Mouse (Mus musculus) embryonic facial prominence, embryonic 11.5 days (tissue): ENCODE data around the gene Fmn2. TPM values are rescaled to one million over a fixed set of nuclear protein-coding genes. Genes with fewer than 3 reads are reported as not detected.
A peak's percentile ranks its signal among the peaks of the same experiment; 100 is the strongest.

ENCODE experiments used
- ATAC-seq: fragments of 200-750 bp; cut with Nextera tagmentation; replicated peaks from 2 replicates; pipeline ENCODE4 v1.8.0; 2017; ENCODE audit warnings: low read depth; ENCODE audit not compliant: insufficient number of reproducible peaks, low FRiP score, low TSS enrichment
- DNase-seq: peaks from one replicate; pipeline ENCODE4 v3.0.0-alpha.2; 2015; ENCODE audit warnings: low spot score
- H3K27ac ChIP-seq: fragments of 300-500 bp; sonication (generic); replicated peaks from 2 replicates; pipeline ENCODE4 v1.5.1; 2014; ENCODE audit warnings: mild to moderate bottlenecking, low read depth, low read length, control low read depth
- H3K27me3 ChIP-seq: fragments of 300-500 bp; sonication (generic); 2 replicates; pipeline ENCODE4 v1.6.1; 2014; ENCODE audit warnings: mild to moderate bottlenecking, low read length, moderate library complexity, mixed read lengths; ENCODE audit not compliant: control insufficient read depth, insufficient read depth
- H3K36me3 ChIP-seq: fragments of 300-500 bp; sonication (generic); replicated peaks from 2 replicates; pipeline ENCODE4 v1.6.1; 2014; ENCODE audit warnings: low read depth, mild to moderate bottlenecking, low read length, moderate library complexity, mixed read lengths; ENCODE audit not compliant: control insufficient read depth, insufficient read depth
- H3K4me1 ChIP-seq: fragments of 300-500 bp; sonication (generic); 2 replicates; pipeline ENCODE4 v1.6.1; 2014; ENCODE audit warnings: low read length, mixed read lengths; ENCODE audit not compliant: control insufficient read depth, insufficient read depth
- H3K4me2 ChIP-seq: fragments of 300-500 bp; sonication (generic); 2 replicates; pipeline ENCODE4 v1.6.1; 2014; ENCODE audit warnings: low read depth, mild to moderate bottlenecking, control low read depth, low read length, moderate library complexity
- H3K4me3 ChIP-seq: fragments of 300-500 bp; sonication (generic); 2 replicates; pipeline ENCODE4 v1.5.1; 2014; ENCODE audit warnings: low read depth, low read length, control low read depth
- H3K9ac ChIP-seq: fragments of 300-500 bp; sonication (generic); replicated peaks from 2 replicates; pipeline ENCODE4 v1.6.1; 2014; ENCODE audit warnings: mild to moderate bottlenecking, control low read depth, low read length
- H3K9me3 ChIP-seq: fragments of 300-500 bp; sonication (generic); replicated peaks from 2 replicates; pipeline ENCODE4 v1.6.1; 2016; ENCODE audit warnings: mild to moderate bottlenecking, low read length, inconsistent platforms, mixed read lengths; ENCODE audit not compliant: control insufficient read depth
- WGBS: fragments of 180-500 bp; shearing (Covaris S2); extraction: QIAGEN DNeasy Blood & Tissue Kit; methylation state at CpG from one replicate; pipeline ENCODE4 v1.1.7; 2014; 5-methylcytosine and 5-hydroxymethylcytosine counted together
- polyA plus RNA-seq: library from polyadenylated mRNA; unstranded; fragments of >200 nt; fragmentation: Nextera tagmentation; extraction: Ambion mirVana; gene quantifications from 2 replicates; pipeline ENCODE4 v1.2.1, GENCODE M21; 2014

The Fmn2 gene
- polyA plus RNA-seq, 1 experiment from 2014 or later, result 2.1 TPM

DNA sequence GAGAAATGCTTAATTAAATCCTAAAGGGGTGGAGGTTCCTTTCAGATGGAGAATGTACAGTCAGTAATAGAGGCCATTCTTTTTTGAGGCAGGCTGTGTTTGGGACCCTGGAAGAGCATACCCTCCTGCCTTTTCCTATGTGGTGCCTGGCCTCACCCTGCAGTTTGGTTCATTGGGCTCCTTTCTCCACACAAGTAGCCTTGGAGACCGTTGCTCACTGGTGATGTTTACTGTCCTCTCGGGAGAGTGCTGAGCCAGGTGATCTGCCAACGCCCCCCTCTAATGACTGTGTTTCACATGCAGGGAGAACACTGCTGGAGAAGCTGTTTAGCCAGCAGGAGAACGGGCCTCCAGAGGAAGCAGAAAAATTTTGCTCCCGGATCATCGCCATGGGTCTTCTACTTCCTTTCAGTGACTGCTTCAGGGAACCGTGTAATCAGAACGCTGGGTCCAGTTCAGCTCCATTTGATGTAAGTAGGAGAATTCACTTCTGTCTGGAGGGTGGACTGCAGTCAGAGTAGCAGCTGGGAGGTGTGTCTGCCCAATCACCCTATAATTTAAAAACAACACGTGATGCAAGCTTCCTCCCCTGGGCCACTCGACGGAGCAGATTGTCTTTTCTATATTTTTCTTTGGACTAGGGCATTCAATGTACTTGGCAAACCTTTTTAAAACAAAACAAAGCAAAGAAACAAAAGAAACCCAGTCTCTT lies 35.3 kb downstream of the Fmn2 start:
- Histone ChIP-seq H3K4me2 (no peak overlapping the region), H3K4me3 (no peak overlapping the region), H3K36me3 (no peaks in the 10 kb centered on the region), H3K27ac (no peak overlapping the region), H3K9ac (no peak overlapping the region), H3K9me3 (no peaks in the 10 kb centered on the region), H3K27me3 (no peaks in the 10 kb centered on the region), H3K4me1 (no peaks in the 10 kb centered on the region)
- no peak for DNase-seq
- 49% methylated on average over 11 of the region's 11 CpGs for WGBS
- ATAC-seq, result peak; percentile 37; the same call in 1 of the 2 replicates

DNA sequence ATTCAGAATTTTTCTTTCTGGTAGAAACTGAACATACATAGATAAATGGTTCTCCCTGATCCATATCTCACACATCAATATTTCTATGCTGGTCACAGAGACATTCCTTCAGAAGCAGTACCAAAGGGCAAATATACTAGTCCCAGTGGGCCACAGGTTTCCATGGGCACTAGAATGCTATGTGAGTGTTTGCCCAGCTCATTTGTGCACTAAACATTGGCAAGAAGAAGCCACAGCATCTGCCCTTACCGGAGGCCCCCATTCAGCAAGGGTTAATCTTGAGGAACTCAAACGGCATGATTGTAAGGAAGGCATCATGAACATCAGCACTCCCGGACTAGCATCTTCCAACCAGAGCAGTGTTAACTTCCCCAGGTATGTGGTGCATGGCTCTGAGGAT lies 35.9 kb downstream of the Fmn2 start:
- Histone ChIP-seq H3K4me2 (no peak overlapping the region), H3K27me3 (no peaks in the 10 kb centered on the region), H3K9ac (no peak overlapping the region), H3K9me3 (no peaks in the 10 kb centered on the region), H3K36me3 (no peaks in the 10 kb centered on the region), H3K4me1 (no peaks in the 10 kb centered on the region), H3K4me3 (no peak overlapping the region), H3K27ac (no peak overlapping the region)
- DNase-seq (no peak), ATAC-seq (no peak)
- WGBS, result 79% methylated on average over 3 of the region's 3 CpGs

DNA sequence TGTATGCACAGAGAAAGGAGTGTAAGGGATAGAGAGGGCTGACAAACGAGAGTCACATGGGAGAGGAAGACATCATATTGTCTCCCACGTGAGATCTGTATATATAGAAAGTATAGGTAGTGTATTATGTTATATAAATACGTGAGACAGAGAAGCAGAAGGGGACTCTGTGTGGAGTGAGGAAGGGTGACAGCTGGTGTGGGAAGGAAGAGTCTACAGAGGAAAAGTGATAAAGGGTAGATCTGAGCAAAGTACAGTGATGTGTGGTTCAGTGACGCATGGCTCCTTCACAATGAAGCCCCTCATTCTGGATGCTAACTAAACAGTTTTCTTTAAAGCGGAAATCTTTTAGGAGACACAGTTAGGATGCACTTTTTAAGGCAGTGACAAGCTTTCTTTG lies 46.7 kb downstream of the Fmn2 start:
- WGBS, result 84% methylated on average over 5 of the region's 5 CpGs

DNA sequence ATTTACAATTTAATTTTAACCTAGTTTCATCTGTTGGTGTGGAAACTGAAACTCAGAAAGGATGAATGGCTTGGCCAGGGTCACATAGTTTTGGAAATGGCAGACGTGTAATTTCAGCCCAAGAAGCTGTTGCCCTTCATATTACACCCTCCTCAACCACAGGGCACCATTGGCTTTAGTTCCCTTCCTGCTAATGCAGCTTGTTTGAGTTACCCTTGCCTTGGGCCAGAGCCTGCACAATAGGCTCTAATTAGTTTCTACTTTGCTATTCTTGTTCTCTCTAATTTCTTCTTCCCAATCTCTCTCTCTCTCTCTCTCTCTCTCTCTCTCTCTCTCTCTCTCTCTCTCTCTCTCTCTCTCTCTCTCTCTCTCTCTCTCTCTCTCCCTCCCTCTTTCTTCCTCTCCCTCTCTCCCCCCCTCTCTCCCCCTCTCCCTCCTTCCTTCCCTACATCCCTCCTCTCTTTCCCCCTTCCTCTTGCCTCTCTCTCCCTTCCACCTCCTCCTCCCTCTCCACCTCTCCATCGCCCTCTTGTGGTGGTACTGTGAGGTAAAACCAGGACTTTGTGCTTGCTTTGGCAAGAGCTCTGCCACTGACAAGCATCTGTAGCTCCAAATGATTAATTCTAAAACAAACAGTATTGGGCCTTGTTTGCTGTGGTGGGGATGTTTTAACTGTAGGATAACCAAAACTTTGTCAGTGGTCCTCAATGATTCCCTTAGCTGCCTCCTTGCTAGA lies 51.8 kb downstream of the Fmn2 start:
- Histone ChIP-seq H3K27ac (no peak overlapping the region), H3K4me3 (no peak overlapping the region), H3K9ac (no peak overlapping the region), H3K9me3 (no peaks in the 10 kb centered on the region), H3K36me3 (no peaks in the 10 kb centered on the region), H3K4me2 (no peak overlapping the region), H3K27me3 (no peaks in the 10 kb centered on the region), H3K4me1 (no peaks in the 10 kb centered on the region)
- DNase-seq (peak; percentile 65), ATAC-seq (0 out of 2 replicates have a peak, but pooled peaks have one; percentile 42)
- 19% methylated on average over 2 of the region's 2 CpGs for WGBS

More for the DNA sequence above, 46.7 kb downstream of the Fmn2 start:
- Histone ChIP-seq H3K27ac (no peak overlapping the region), H3K4me1 (no peaks in the 10 kb centered on the region), H3K4me2 (no peak overlapping the region), H3K4me3 (no peak overlapping the region), H3K9ac (no peak overlapping the region), H3K36me3 (no peaks in the 10 kb centered on the region), H3K9me3 (no peaks in the 10 kb centered on the region), H3K27me3 (no peaks in the 10 kb centered on the region)
- DNase-seq (no peak), ATAC-seq (no peak)

DNA sequence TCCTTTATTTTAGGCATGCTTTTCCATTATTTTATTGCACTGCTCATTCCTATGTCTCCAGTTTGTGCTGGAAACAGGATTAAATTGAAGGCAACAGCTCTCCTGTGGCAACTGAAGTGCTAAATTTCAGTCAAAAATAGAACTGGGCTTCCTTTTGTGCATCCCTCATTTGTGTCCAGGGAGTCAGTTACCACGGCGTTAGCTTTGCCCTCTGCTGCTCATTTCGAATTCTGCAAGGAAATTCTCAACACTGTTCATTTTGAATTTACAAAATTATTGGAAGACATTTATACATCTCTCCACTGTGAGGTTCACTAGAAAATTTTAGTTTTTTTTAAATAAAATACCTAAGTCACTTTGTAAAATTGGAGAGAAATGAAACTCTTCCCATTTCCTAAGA lies 53.8 kb downstream of the Fmn2 start:
- H3K36me3 ChIP-seq, result no peaks in the 10 kb centered on the region
- H3K27me3 ChIP-seq, result no peaks in the 10 kb centered on the region
- no peaks in the 10 kb centered on the region for H3K4me1 ChIP-seq
- H3K4me2 ChIP-seq, result no peak overlapping the region
- 81% methylated on average over 3 of the region's 3 CpGs for WGBS
- H3K9me3 ChIP-seq, result no peaks in the 10 kb centered on the region
- ATAC-seq, result no peak
- H3K9ac ChIP-seq, result no peak overlapping the region
- no peak overlapping the region for H3K27ac ChIP-seq
- no peak overlapping the region for H3K4me3 ChIP-seq
- no peak for DNase-seq

DNA sequence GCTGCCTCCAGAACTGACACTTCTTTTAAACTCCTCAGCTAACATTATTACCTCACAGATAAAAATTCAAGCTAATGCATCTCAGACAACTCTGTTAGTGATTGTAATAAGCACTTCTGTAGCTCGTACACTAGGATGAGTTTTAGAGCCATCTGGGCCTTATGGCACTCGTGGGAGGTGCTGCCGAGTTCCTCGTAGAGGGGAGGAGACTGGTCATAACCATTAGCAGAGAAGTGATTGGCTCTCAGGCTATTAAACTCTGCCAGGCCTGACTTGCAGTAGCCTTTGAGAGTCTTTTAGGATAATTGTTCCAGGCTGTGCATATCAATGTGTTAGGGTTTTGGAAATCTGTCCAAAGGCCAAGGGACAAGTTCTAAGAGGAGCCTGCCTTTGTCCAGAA lies 55.6 kb downstream of the Fmn2 start:
- DNase-seq (peak; percentile 5), ATAC-seq (no peak)
- no peak overlapping the region for H3K27ac ChIP-seq
- no peaks in the 10 kb centered on the region for H3K27me3 ChIP-seq
- H3K4me2 ChIP-seq, result no peak overlapping the region
- 48% methylated on average over 4 of the region's 4 CpGs for WGBS
- H3K9ac ChIP-seq, result no peak overlapping the region
- no peak overlapping the region for H3K4me3 ChIP-seq
- no peaks in the 10 kb centered on the region for H3K4me1 ChIP-seq
- H3K36me3 ChIP-seq, result no peaks in the 10 kb centered on the region
- no peaks in the 10 kb centered on the region for H3K9me3 ChIP-seq

DNA sequence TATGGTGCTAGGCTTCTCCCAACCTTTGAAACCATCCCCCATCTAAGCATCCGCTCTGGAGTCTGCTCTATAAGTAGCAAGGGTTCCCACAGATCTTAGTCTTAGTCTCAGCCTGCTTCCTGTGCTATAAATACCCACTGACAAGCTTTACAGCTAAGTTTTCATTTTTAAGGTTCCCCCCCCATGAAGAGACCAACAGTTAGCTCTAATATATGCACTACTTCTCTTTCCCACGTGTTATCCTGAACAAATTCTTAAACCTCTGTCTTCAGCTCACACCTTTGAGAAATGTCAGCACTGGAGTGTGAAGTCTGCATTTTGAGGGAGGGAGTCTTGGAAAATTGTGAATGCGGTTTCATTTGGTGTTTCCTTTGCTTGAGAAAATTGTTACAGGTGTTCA lies 56.2 kb downstream of the Fmn2 start:
- Histone ChIP-seq H3K4me1 (no peaks in the 10 kb centered on the region), H3K27ac (no peak overlapping the region), H3K9me3 (no peaks in the 10 kb centered on the region), H3K27me3 (no peaks in the 10 kb centered on the region), H3K9ac (no peak overlapping the region), H3K4me3 (no peak overlapping the region), H3K36me3 (no peaks in the 10 kb centered on the region), H3K4me2 (no peak overlapping the region)
- DNase-seq (no peak), ATAC-seq (no peak)
- WGBS, result 74% methylated on average over 3 of the region's 3 CpGs

DNA sequence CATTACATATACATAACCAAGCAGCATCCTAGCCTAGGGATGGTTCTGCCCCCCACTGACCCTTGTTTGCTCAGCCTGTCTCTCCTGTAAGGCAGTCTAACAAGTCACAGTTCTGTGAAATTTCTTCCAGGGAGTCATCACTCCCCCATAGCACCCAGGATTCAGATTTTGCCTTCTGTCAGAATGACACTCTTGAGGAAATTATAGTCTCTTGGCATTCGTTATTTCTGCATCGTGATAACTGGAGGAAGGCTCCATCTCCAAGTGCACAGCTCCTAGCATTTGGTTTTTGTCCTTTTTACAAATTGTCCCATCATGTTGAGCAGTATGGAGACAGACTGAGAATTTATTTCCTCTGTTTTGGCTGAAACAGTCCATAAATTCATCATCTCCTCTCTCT lies 56.9 kb downstream of the Fmn2 start:
- no peak overlapping the region for H3K9ac ChIP-seq
- no peak overlapping the region for H3K4me2 ChIP-seq
- no peak overlapping the region for H3K4me3 ChIP-seq
- WGBS, result 98% methylated on average over 2 of the region's 2 CpGs
- no peaks in the 10 kb centered on the region for H3K4me1 ChIP-seq
- H3K27ac ChIP-seq, result no peak overlapping the region
- H3K27me3 ChIP-seq, result no peaks in the 10 kb centered on the region
- ATAC-seq (no peak), DNase-seq (no peak)
- H3K9me3 ChIP-seq, result no peaks in the 10 kb centered on the region
- no peaks in the 10 kb centered on the region for H3K36me3 ChIP-seq
